Mouse (Mus musculus) MEL (cell line): ENCODE measurements around the gene Pik3ip1. TPM values are rescaled to one million over a fixed set of nuclear protein-coding genes. Genes with fewer than 3 reads are reported as not detected.

Experiments used
- DNase-seq: peaks from one replicate; pipeline ENCODE4 v3.0.0; 2011; ENCODE audit warnings: low read depth, low spot score
- H3K27ac ChIP-seq: 2 replicates; pipeline ENCODE4 v1.5.1; 2012; ENCODE audit warnings: low read depth, mild to moderate bottlenecking, control low read depth, low read length, moderate library complexity; ENCODE audit not compliant: control insufficient read depth
- H3K27me3 ChIP-seq, 2 experiments: fragments of 150-350 bp in 1 of 2; sonication (generic) in 1 of 2; 2 replicates each; pipeline ENCODE4 v1.6.1; 2012; ENCODE audit warnings: low read length in 2 of 2, mild to moderate bottlenecking in 2 of 2, improper control_type of control experiment in 1 of 2, moderate library complexity in 1 of 2; ENCODE audit not compliant: insufficient read depth in 2 of 2, control insufficient read depth in 1 of 2
- H3K36me3 ChIP-seq, 2 experiments: 2 replicates each; pipeline ENCODE4 v1.6.1; 2012 to 2014; ENCODE audit warnings: low read length in 2 of 2, improper control_type of control experiment in 1 of 2, inconsistent platforms in 1 of 2, mild to moderate bottlenecking in 1 of 2; ENCODE audit not compliant: insufficient read depth in 2 of 2, control insufficient read depth in 1 of 2
- H3K4me1 ChIP-seq, 2 experiments: fragments of 150-350 bp in 1 of 2; sonication (generic) in 1 of 2; 2 replicates each; pipeline ENCODE4 v1.6.1; 2012; ENCODE audit warnings: low read length in 2 of 2, improper control_type of control experiment in 1 of 2, mild to moderate bottlenecking in 1 of 2; ENCODE audit not compliant: insufficient read depth in 2 of 2, control insufficient read depth in 1 of 2
- H3K4me3 ChIP-seq, 2 experiments: fragments of 150-350 bp in 1 of 2; sonication (generic) in 1 of 2; 2 replicates each; pipeline ENCODE4 v1.5.1; 2012; ENCODE audit warnings: low read depth in 2 of 2, low read length in 2 of 2, mild to moderate bottlenecking in 2 of 2, moderate library complexity in 2 of 2, control low read depth in 1 of 2, improper control_type of control experiment in 1 of 2; ENCODE audit not compliant: control insufficient read depth in 1 of 2, insufficient read depth in 1 of 2
- H3K79me2 ChIP-seq: 2 replicates; pipeline ENCODE4 v1.6.1; 2012; ENCODE audit warnings: mild to moderate bottlenecking, low read length, moderate library complexity; ENCODE audit not compliant: control insufficient read depth, poor library complexity, insufficient read depth
- H3K9ac ChIP-seq: 2 replicates; pipeline ENCODE4 v1.6.1; 2012; ENCODE audit warnings: low read depth, mild to moderate bottlenecking, control low read depth, low read length, moderate library complexity; ENCODE audit not compliant: control insufficient read depth, poor library complexity, severe bottlenecking
- H3K9me3 ChIP-seq: fragments of 150-350 bp; sonication (generic); replicated peaks from 2 replicates; pipeline ENCODE4 v1.6.1; 2012; ENCODE audit warnings: mild to moderate bottlenecking, low read length, improper control_type of control experiment, moderate library complexity; ENCODE audit not compliant: insufficient read depth
- BHLHE40 ChIP-seq: IDR thresholded peaks from 2 replicates; pipeline ENCODE4 v1.6.1; 2012; ENCODE audit warnings: low read depth, mild to moderate bottlenecking, inconsistent platforms, low read length, improper control_type of control experiment, borderline replicate concordance
- CHD2 ChIP-seq: IDR thresholded peaks from 2 replicates; pipeline ENCODE4 v1.6.1; 2011; ENCODE audit warnings: low read length, improper control_type of control experiment
- ELF1 ChIP-seq: IDR thresholded peaks from 2 replicates; pipeline ENCODE4 v1.6.1; 2014; ENCODE audit warnings: low read depth, mild to moderate bottlenecking, inconsistent platforms, low read length, improper control_type of control experiment, moderate library complexity
- EP300 ChIP-seq, 2 experiments: IDR thresholded peaks; 2 replicates each; pipeline ENCODE4 v1.6.1; 2011; ENCODE audit warnings: improper control_type of control experiment in 2 of 2, low read length in 2 of 2, low read depth in 1 of 2, mild to moderate bottlenecking in 1 of 2
- ETS1 ChIP-seq: IDR thresholded peaks from 2 replicates; pipeline ENCODE4 v1.6.1; 2012; ENCODE audit warnings: low read depth, mild to moderate bottlenecking, inconsistent platforms, low read length, improper control_type of control experiment, moderate library complexity
- GATA1 ChIP-seq: IDR thresholded peaks from 2 replicates; pipeline ENCODE4 v1.6.1; 2011; ENCODE audit warnings: low read depth, low read length, improper control_type of control experiment
- HCFC1 ChIP-seq: IDR thresholded peaks from 2 replicates; pipeline ENCODE4 v1.6.1; 2012; ENCODE audit warnings: low read depth, mild to moderate bottlenecking, inconsistent platforms, low read length, improper control_type of control experiment, moderate library complexity
- MAX ChIP-seq: IDR thresholded peaks from 2 replicates; pipeline ENCODE4 v1.6.1; 2011; ENCODE audit warnings: low read length, improper control_type of control experiment
- MXI1 ChIP-seq: IDR thresholded peaks from 2 replicates; pipeline ENCODE4 v1.6.1; 2011; ENCODE audit warnings: mild to moderate bottlenecking, low read depth, low read length, improper control_type of control experiment
- MYC ChIP-seq: IDR thresholded peaks from 2 replicates; pipeline ENCODE4 v1.6.1; 2011; ENCODE audit warnings: low read depth, mild to moderate bottlenecking, low read length, improper control_type of control experiment, moderate library complexity
- NELFE ChIP-seq: IDR thresholded peaks from 2 replicates; pipeline ENCODE4 v1.6.1; 2011; ENCODE audit warnings: low read depth, low read length, improper control_type of control experiment
- POLR2A ChIP-seq, 2 experiments: IDR thresholded peaks; 2 replicates each; pipeline ENCODE4 v1.6.1; 2011 to 2012; ENCODE audit warnings: low read length in 2 of 2, mild to moderate bottlenecking in 2 of 2, control low read depth in 1 of 2, improper control_type of control experiment in 1 of 2, low read depth in 1 of 2, moderate library complexity in 1 of 2; ENCODE audit not compliant: control insufficient read depth in 1 of 2, insufficient read depth in 1 of 2, poor library complexity in 1 of 2
- POLR2AphosphoS2 ChIP-seq: IDR thresholded peaks from 2 replicates; pipeline ENCODE4 v1.6.1; 2011; ENCODE audit warnings: low read length, improper control_type of control experiment
- SIN3A ChIP-seq: IDR thresholded peaks from 2 replicates; pipeline ENCODE4 v1.6.1; 2012; ENCODE audit warnings: low read length, improper control_type of control experiment, inconsistent platforms
- SMC3 ChIP-seq: IDR thresholded peaks from 2 replicates; pipeline ENCODE4 v1.6.1; 2011; ENCODE audit warnings: low read depth, low read length, improper control_type of control experiment
- TAL1 ChIP-seq: IDR thresholded peaks from 2 replicates; pipeline ENCODE4 v1.6.1; 2012; ENCODE audit warnings: mild to moderate bottlenecking, inconsistent platforms, low read length, moderate library complexity, mixed read lengths
- TBP ChIP-seq: IDR thresholded peaks from 2 replicates; pipeline ENCODE4 v1.8.0; 2011; ENCODE audit warnings: low read depth, low read length, improper control_type of control experiment
- UBTF ChIP-seq: IDR thresholded peaks from 2 replicates; pipeline ENCODE4 v1.6.1; 2012; ENCODE audit warnings: low read depth, mild to moderate bottlenecking, inconsistent platforms, low read length, improper control_type of control experiment, moderate library complexity, borderline replicate concordance; ENCODE audit not compliant: insufficient read depth
- USF2 ChIP-seq, 2 experiments: IDR thresholded peaks; 2 replicates each; pipeline ENCODE4 v1.6.1; 2011 to 2012; ENCODE audit warnings: improper control_type of control experiment in 2 of 2, low read length in 2 of 2, borderline replicate concordance in 1 of 2, inconsistent platforms in 1 of 2, low read depth in 1 of 2, mild to moderate bottlenecking in 1 of 2; ENCODE audit not compliant: insufficient read depth in 1 of 2
- ZC3H11A ChIP-seq: IDR thresholded peaks from 2 replicates; pipeline ENCODE4 v1.6.1; 2012; ENCODE audit warnings: low read depth, mild to moderate bottlenecking, inconsistent platforms, low read length, improper control_type of control experiment
- ZNF384 ChIP-seq: IDR thresholded peaks from 2 replicates; pipeline ENCODE4 v1.6.1; 2012; ENCODE audit warnings: low read depth, mild to moderate bottlenecking, inconsistent platforms, low read length, improper control_type of control experiment
- polyA plus RNA-seq, 2 experiments: library from polyadenylated mRNA; stranded (reverse) in 1 of 2; unstranded in 1 of 2; fragments of >175 nt in 1 of 2; fragments of >200 nt in 1 of 2; gene quantifications; 2 replicates each; pipeline versions ENCODE4 v1.2.1 to v1.2.4; 2012; ENCODE audit warnings: low replicate concordance in 2 of 2, low read depth in 1 of 2; ENCODE audit not compliant: insufficient read length in 2 of 2, insufficient read depth in 1 of 2, missing spikeins in 1 of 2
- total RNA-seq: library from RNA; depleted of rRNA; stranded (reverse); fragments of 300-350 nt; gene quantifications from 2 replicates; pipeline ENCODE4 v1.2.3, GENCODE M21; 2012

Gene Pik3ip1
- total and polyA plus RNA-seq, 3 experiments = 1.7 to 2.7 TPM; not detected in 1

DNA sequence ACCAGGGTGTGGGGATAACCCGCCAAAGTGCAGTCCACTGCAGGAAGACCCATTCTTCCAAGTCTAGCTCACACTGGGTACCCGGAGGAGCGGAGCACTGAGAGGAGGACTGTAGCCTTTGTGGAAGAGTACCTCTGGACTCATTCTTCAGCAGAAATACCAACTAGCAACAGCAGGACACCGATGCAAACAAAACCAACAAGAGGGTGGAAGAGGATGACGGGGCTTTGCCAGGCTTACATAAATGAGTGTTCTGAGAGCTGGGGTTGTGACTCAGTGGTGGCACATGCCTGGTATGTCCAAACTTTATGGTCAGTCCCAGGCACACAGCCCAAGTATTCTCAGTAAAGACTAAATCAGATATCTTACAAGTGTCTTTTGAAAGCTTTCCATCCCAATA lies 29.1 kb upstream of the Pik3ip1 start:
- Histone ChIP-seq H3K9me3 (no peaks in the 10 kb centered on the region), H3K27ac (no peak overlapping the region), H3K79me2 (no peaks in the 10 kb centered on the region; the same call in 1 of the 2 replicates), H3K27me3 (no peaks in the 10 kb centered on the region), H3K9ac (no peak overlapping the region), H3K4me1 (no peaks in the 10 kb centered on the region), H3K36me3 (peaks cover 0 to 49% of the 10 kb centered on the region in 2 experiments; a peak in 2 of 4 replicates), H3K4me3 (no peak overlapping the region)
- no peak for DNase-seq
- no peak for TF ChIP-seq ELF1
- no peak for TF ChIP-seq HCFC1
- TF ChIP-seq USF2 (IDR thresholded peaks at IDR 0.05; ENCODE audit: borderline replicate concordance in 1 of 2, insufficient read depth in 1 of 2, low read depth in 1 of 2, low read length in 2 of 2) = no peak
- TF ChIP-seq ETS1 = no peak
- TF ChIP-seq ZC3H11A = no peak
- TF ChIP-seq MYC = no peak
- no peak for TF ChIP-seq MAX
- no peak for TF ChIP-seq GATA1
- no peak for TF ChIP-seq ZNF384
- no peak for TF ChIP-seq CHD2
- no peak for TF ChIP-seq NELFE
- no peak for TF ChIP-seq BHLHE40
- no peak for TF ChIP-seq POLR2AphosphoS2
- no peak for TF ChIP-seq EP300 (IDR thresholded peaks at IDR 0.05; ENCODE audit: low read depth in 1 of 2, low read length in 2 of 2)
- TF ChIP-seq SIN3A = no peak
- no peak for TF ChIP-seq UBTF
- no peak for TF ChIP-seq SMC3

DNA sequence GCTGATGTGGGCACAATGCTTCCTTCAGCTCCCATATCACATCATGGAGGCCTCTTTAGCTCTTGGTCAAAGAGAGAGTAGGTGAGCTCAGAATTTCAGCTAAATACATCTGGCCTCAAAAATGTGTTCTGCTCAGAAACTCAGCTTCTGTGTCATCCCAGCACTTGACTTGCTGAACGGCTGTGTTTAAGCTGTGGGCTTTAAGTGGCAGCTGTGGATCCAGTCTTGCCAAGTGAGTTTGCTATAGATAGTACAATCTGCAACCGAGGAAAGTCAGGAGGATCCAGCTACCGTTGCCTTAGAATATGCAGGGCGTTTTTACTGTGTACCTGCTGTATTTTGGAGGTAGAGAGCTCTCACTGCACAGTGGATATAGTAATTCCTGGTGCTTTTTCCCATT lies 27.8 kb upstream of the Pik3ip1 start:
- TF ChIP-seq MAX (no peak), POLR2A (IDR thresholded peaks at IDR 0.05; ENCODE audit: control insufficient read depth in 1 of 2, insufficient read depth in 1 of 2, low read depth in 1 of 2, low read length in 2 of 2, poor library complexity in 1 of 2) (no peak; a peak in 1 of 4 replicates), NELFE (no peak), TBP (no peak), HCFC1 (no peak), TAL1 (no peak), MXI1 (no peak)
- no peak overlapping the region for H3K4me3 ChIP-seq
- no peaks in the 10 kb centered on the region for H3K9me3 ChIP-seq
- no peak overlapping the region for H3K27ac ChIP-seq
- H3K36me3 ChIP-seq = peaks cover 0 to 49% of the 10 kb centered on the region in 2 experiments; a peak in 2 of 4 replicates
- DNase-seq = no peak
- H3K79me2 ChIP-seq = no peaks in the 10 kb centered on the region; the same call in 1 of the 2 replicates
- H3K4me1 ChIP-seq = no peaks in the 10 kb centered on the region
- H3K9ac ChIP-seq = no peak overlapping the region
- H3K27me3 ChIP-seq = no peaks in the 10 kb centered on the region
